Mouse (Mus musculus) CH12.LX (cell line): Measurements from ENCODE around the gene Ttc7b. TPM values are rescaled to one million over a fixed set of nuclear protein-coding genes. Genes with fewer than 3 reads are reported as not detected.

ENCODE experiments used
- DNase-seq: peaks from one replicate; pipeline ENCODE4 v3.0.0-alpha.2; 2013; ENCODE audit errors: extremely low read depth
- H3K27ac ChIP-seq: 2 replicates; pipeline ENCODE4 v1.5.1; 2012; ENCODE audit warnings: low read depth, mild to moderate bottlenecking, control low read depth, moderate library complexity; ENCODE audit not compliant: insufficient read depth
- H3K27me3 ChIP-seq: replicated peaks from 2 replicates; pipeline ENCODE3; 2012; ENCODE audit warnings: inconsistent platforms
- H3K36me3 ChIP-seq, 2 experiments: replicated peaks in 1 of 2; 2 replicates each; pipeline versions ENCODE3 to v1.6.1; 2012; ENCODE audit warnings: inconsistent platforms in 1 of 2, low read length in 1 of 2, mild to moderate bottlenecking in 1 of 2, mixed read lengths in 1 of 2, moderate library complexity in 1 of 2; ENCODE audit not compliant: control insufficient read depth in 1 of 2, insufficient read depth in 1 of 2
- H3K4me1 ChIP-seq, 2 experiments: 2 replicates each; pipeline ENCODE4 v1.6.1; 2012; ENCODE audit warnings: inconsistent platforms in 1 of 2, moderate library complexity in 1 of 2; ENCODE audit not compliant: insufficient read depth in 2 of 2, control insufficient read depth in 1 of 2
- H3K4me2 ChIP-seq: 2 replicates; pipeline ENCODE4 v1.6.1; 2012; ENCODE audit warnings: low read depth, mild to moderate bottlenecking, control low read depth; ENCODE audit not compliant: poor library complexity, insufficient read depth, severe bottlenecking
- H3K4me3 ChIP-seq, 3 experiments: fragments of 150-350 bp in 1 of 3; sonication (generic) in 1 of 3; replicated peaks in 1 of 3; 2 replicates each; pipeline versions ENCODE3 to v1.5.1; 2011 to 2012; ENCODE audit warnings: low read depth in 2 of 3, low read length in 2 of 3, mild to moderate bottlenecking in 2 of 3, moderate library complexity in 2 of 3, control low read depth in 1 of 3, improper control_type of control experiment in 1 of 3, inconsistent platforms in 1 of 3, mixed read lengths in 1 of 3; ENCODE audit not compliant: poor library complexity in 1 of 3
- H3K79me2 ChIP-seq: replicated peaks from 2 replicates; pipeline ENCODE4 v1.6.1; 2012; ENCODE audit warnings: mild to moderate bottlenecking, moderate library complexity; ENCODE audit not compliant: control insufficient read depth, poor library complexity, insufficient read depth, severe bottlenecking; ENCODE audit errors: extremely low read depth
- H3K9ac ChIP-seq: 2 replicates; pipeline ENCODE4 v1.6.1; 2012; ENCODE audit warnings: low read depth, mild to moderate bottlenecking, control low read depth, moderate library complexity; ENCODE audit not compliant: insufficient read depth
- H3K9me3 ChIP-seq: replicated peaks from 2 replicates; pipeline ENCODE3; 2012; ENCODE audit warnings: low read length, inconsistent platforms, mixed read lengths
- ETS1 ChIP-seq: conservative IDR thresholded peaks from 2 replicates; pipeline ENCODE4 v1.6.1; 2012; ENCODE audit warnings: low read depth, mild to moderate bottlenecking, inconsistent platforms, low read length, improper control_type of control experiment, moderate library complexity
- GABPA ChIP-seq: IDR thresholded peaks from 2 replicates; pipeline ENCODE4 v1.6.1; 2012; ENCODE audit warnings: low read depth, low read length, improper control_type of control experiment, inconsistent platforms; ENCODE audit not compliant: insufficient replicate concordance
- IRF4 ChIP-seq: IDR thresholded peaks from 2 replicates; pipeline ENCODE4 v1.6.1; 2014; ENCODE audit warnings: low read depth, mild to moderate bottlenecking, inconsistent platforms, low read length, improper control_type of control experiment
- JUN ChIP-seq: IDR thresholded peaks from 2 replicates; pipeline ENCODE4 v1.6.1; 2011; ENCODE audit warnings: low read depth, mild to moderate bottlenecking, low read length, improper control_type of control experiment, moderate library complexity; ENCODE audit not compliant: insufficient read depth
- KAT2A ChIP-seq: IDR thresholded peaks from 2 replicates; pipeline ENCODE4 v1.6.1; 2012; ENCODE audit warnings: low read length, improper control_type of control experiment, inconsistent platforms; ENCODE audit not compliant: insufficient replicate concordance
- MAFK ChIP-seq: IDR thresholded peaks from 2 replicates; pipeline ENCODE4 v1.6.1; 2011; ENCODE audit warnings: low read length, improper control_type of control experiment; ENCODE audit not compliant: insufficient replicate concordance
- MAX ChIP-seq: IDR thresholded peaks from 2 replicates; pipeline ENCODE4 v1.6.1; 2011; ENCODE audit warnings: low read length, improper control_type of control experiment
- MEF2A ChIP-seq: IDR thresholded peaks from 2 replicates; pipeline ENCODE4 v1.6.1; 2014; ENCODE audit warnings: low read depth, mild to moderate bottlenecking, inconsistent platforms, low read length, improper control_type of control experiment, borderline replicate concordance
- RAD21 ChIP-seq: IDR thresholded peaks from 2 replicates; pipeline ENCODE4 v1.6.1; 2011; ENCODE audit warnings: low read depth, mild to moderate bottlenecking, low read length, improper control_type of control experiment, moderate library complexity
- RCOR1 ChIP-seq: conservative IDR thresholded peaks from 2 replicates; pipeline ENCODE4 v1.6.1; 2012; ENCODE audit warnings: low read depth, mild to moderate bottlenecking, inconsistent platforms, low read length, improper control_type of control experiment
- SIN3A ChIP-seq: IDR thresholded peaks from 2 replicates; pipeline ENCODE4 v1.6.1; 2012; ENCODE audit warnings: low read length, improper control_type of control experiment, inconsistent platforms
- SMC3 ChIP-seq: IDR thresholded peaks from 2 replicates; pipeline ENCODE4 v1.6.1; 2011; ENCODE audit warnings: low read depth, low read length, improper control_type of control experiment
- TBP ChIP-seq: conservative IDR thresholded peaks from 2 replicates; pipeline ENCODE4 v1.6.1; 2011; ENCODE audit warnings: low read depth, low read length, improper control_type of control experiment
- TCF12 ChIP-seq: IDR thresholded peaks from 2 replicates; pipeline ENCODE4 v1.6.1; 2014; ENCODE audit warnings: low read depth, mild to moderate bottlenecking, inconsistent platforms, low read length, improper control_type of control experiment
- UBTF ChIP-seq: IDR thresholded peaks from 2 replicates; pipeline ENCODE4 v1.6.1; 2012; ENCODE audit warnings: low read depth, mild to moderate bottlenecking, inconsistent platforms, low read length, improper control_type of control experiment, moderate library complexity
- USF1 ChIP-seq: IDR thresholded peaks from 2 replicates; pipeline ENCODE4 v1.6.1; 2014; ENCODE audit warnings: low read depth, mild to moderate bottlenecking, inconsistent platforms, low read length, improper control_type of control experiment
- ZC3H11A ChIP-seq: IDR thresholded peaks from 2 replicates; pipeline ENCODE4 v1.6.1; 2012; ENCODE audit warnings: low read depth, mild to moderate bottlenecking, inconsistent platforms, low read length, improper control_type of control experiment
- ZKSCAN1 ChIP-seq: IDR thresholded peaks from 2 replicates; pipeline ENCODE4 v1.6.1; 2012; ENCODE audit warnings: low read depth, inconsistent platforms, low read length, improper control_type of control experiment, borderline replicate concordance
- dilution Hi-C: fragments of 300-500 bp; cut with MboI; formaldehyde crosslinking; loops from 2 replicates; pipeline ENCODE4 v1.14.3; 2020; ENCODE audit warnings: low sequenced_read_pairs; ENCODE audit not compliant: extremely low pct_unique_long_range_greater_than_20kb, extremely low pct_ligation_motif_present
- in situ Hi-C: fragments of 300-500 bp; cut with MboI; formaldehyde crosslinking; loops from 3 replicates; pipeline ENCODE4 v1.14.3; 2019; ENCODE audit warnings: low sequenced_read_pairs, low pct_ligation_motif_present, low pct_unique_long_range_greater_than_20kb, mixed read lengths
- polyA plus RNA-seq: library from polyadenylated mRNA; unstranded; fragments of >175 nt; gene quantifications from 2 replicates; pipeline ENCODE4 v1.2.1, GENCODE M21; 2012; ENCODE audit warnings: low read depth; ENCODE audit not compliant: insufficient read length
- total RNA-seq, 2 experiments: library from RNA; depleted of rRNA; stranded (reverse); fragments of 300-350 nt in 1 of 2; fragments of >200 nt in 1 of 2; gene quantifications; 2 replicates each; pipeline ENCODE4 v1.2.3; 2012 to 2014

Ttc7b gene
- total and polyA plus RNA-seq, 3 experiments = 7.8 to 18.3 (median 12.7) TPM

DNA sequence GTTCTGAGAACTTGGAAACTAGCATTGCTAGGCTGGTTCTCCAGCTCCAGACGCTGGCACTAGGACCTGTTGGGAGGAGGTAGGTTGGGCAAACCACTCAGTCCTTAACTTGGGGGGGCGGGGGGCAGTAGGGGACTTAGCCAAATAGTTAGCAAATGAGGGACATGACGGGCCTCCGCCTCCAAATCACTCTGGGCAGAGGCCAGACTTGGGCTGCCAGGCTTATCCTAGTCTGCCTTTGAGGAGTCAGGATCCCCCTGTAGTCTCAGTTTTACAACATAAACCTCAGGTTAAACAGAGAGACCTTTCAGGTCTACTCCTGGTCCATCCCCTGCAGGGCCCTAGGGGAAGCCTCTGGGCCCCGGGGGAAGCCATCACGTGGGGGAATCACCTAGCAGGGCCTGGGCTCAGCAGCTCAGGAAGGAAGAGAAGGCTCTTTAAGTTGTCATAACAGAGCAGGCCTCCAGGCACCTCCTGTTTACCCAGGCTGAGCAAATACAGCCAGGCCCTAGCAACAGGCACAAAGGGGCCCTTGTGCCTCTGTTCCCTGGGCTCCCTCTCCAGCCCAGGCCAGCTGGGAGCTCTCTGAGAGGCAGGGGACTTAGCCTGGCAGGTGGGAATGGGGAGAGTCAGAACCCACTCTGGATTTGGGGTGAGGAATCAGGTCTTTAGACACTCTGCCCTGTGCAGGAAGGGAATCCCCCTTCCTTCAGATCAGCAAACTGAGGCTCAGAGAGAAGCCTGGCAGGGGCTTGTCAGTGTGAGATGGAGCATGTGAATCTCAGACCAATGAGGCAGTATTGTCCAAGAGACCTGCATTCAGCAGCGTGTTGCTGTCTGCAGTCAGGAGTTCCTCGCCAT, 238.4 kb downstream of the Ttc7b start (continued):
- no peak for TF ChIP-seq SMC3
- 0 out of 2 replicates have a peak, but pooled peaks have one; percentile 45 for TF ChIP-seq RCOR1
- TF ChIP-seq TBP = no peak
- TF ChIP-seq TCF12 = peak; percentile 62; the same call in 1 of the 2 replicates
- TF ChIP-seq SIN3A = peak; percentile 59; the same call in 1 of the 2 replicates
- no peak for TF ChIP-seq GABPA
- TF ChIP-seq UBTF = no peak

DNA sequence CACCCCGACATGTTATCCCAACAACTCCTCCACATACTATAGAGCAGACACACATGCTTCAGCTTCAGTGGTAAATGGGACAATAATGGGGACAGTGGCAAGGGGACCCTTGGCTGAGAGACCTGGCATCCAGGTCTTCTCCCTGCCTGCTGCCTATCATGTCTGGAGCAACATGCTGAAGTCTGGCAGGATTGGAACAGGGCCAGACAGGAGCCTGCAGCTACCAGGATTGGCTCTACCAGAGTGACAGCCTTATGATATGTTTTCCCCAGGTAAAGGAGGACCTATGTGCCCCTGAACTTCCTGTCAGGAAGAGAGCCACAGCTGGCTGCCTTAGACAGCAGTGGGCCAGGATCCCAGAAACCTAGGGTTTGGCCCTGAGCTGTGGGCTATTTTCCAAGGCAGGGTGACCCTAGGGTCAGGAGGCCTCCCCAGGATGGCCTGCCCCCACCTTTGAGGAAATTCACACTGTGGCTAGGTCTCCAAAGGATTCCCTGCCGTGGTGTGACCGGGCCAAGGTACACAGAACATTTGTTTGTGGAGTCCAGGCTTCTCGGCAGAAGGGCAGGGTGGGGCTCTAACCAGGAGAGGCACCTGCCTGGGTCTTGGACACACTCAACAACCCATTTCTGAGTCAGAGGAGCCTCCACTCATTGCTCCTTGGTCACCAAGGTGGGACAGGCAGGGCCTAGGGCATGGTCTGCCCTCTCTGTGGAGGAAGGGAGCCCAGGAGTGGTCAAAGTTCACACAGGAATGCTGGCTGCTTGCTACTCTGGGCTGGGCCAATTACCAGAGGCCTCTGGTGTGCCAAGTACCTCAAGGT, 239.4 kb downstream of the Ttc7b start:
- H3K9ac ChIP-seq = no peak overlapping the region
- in situ Hi-C loops = no loop called here
- H3K4me2 ChIP-seq = no peak overlapping the region
- TF ChIP-seq JUN = no peak
- TF ChIP-seq ZC3H11A = no peak
- TF ChIP-seq MAX = no peak
- TF ChIP-seq RCOR1 = no peak
- no peak for TF ChIP-seq ZKSCAN1
- TF ChIP-seq RAD21 = no peak
- TF ChIP-seq TCF12 = no peak
- no peak for TF ChIP-seq IRF4
- TF ChIP-seq ETS1 = no peak
- no peak for TF ChIP-seq USF1
- no peak for TF ChIP-seq UBTF
- TF ChIP-seq MEF2A = no peak
- TF ChIP-seq KAT2A = no peak
- TF ChIP-seq MAFK = no peak
- TF ChIP-seq, all 38 proteins: peak for 0
- Histone ChIP-seq H3K27ac (no peak overlapping the region), H3K27me3 (no peaks in the 10 kb centered on the region), H3K36me3 (no peaks in the 10 kb centered on the region), H3K4me1 (peaks cover 29 to 63% of the 10 kb centered on the region in 2 experiments), H3K4me3 (no peak overlapping the region), H3K79me2 (no peaks in the 10 kb centered on the region), H3K9me3 (no peaks in the 10 kb centered on the region)
- DNase-seq = no peak
- dilution Hi-C loops = no loop called here
